Mouse (Mus musculus) cerebellum, adult 2 months (tissue): Measurements from ENCODE around the gene Epb41l1.

ENCODE experiments used
- CTCF ChIP-seq: fragments of 200-500 bp; IDR thresholded peaks from 2 replicates; pipeline ENCODE4 v1.5.1; 2011; ENCODE audit warnings: low read depth, mild to moderate bottlenecking, control low read depth, low read length, moderate library complexity, borderline replicate concordance; ENCODE audit not compliant: insufficient read depth
- POLR2A ChIP-seq: fragments of 200-500 bp; IDR thresholded peaks from 2 replicates; pipeline ENCODE4 v1.6.1; 2011; ENCODE audit warnings: low read length, control low read depth, borderline replicate concordance; ENCODE audit not compliant: insufficient read depth

- TF ChIP-seq POLR2A (no peak), CTCF (no peak)
Measured at GRCm38 (mm10) chr2:156542410-156542809, 121.7 kb downstream of the Epb41l1 start.
